Mouse (Mus musculus): ENCODE data around the gene Sestd1. TPM values are rescaled to one million over a fixed set of nuclear protein-coding genes. Genes with fewer than 3 reads are reported as not detected.

Gene Sestd1
- polyA plus RNA-seq, 1 experiment = 12.1 TPM

DNA sequence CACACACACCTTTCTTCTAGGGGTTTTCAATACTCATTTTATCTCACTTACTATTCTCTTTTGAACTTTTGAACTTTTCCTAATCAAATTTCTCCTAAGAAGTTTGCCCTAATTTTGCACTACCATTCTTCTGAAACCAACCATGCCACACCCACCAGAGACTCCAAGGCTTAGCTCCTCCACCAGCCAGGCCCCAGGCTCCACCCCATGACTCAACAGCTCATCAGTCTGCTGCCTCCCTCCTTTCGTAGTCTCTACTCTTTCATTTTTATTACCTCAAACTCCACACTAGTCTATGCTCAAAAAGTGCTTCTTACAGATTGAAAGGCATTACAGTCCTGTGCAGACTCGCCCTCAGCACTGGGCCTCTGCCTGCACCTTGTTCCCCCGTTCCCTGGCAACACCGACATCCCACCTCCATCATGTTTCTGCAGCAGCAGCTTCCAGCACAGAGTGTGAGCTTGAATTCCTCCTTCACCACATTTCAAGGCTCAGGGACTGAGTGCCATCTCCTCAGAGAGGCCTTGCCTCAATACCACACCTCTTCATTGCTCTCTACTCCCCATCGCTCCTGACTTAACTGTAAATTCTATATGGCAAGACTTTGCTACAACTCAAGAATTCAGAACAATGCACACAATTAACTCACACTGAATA lies 79.3 kb downstream of the Sestd1 start:
- no peak overlapping the region for H3K4me3 ChIP-seq (replicated peaks; ENCODE audit: extremely low read depth, low read depth, low read length)
- TF ChIP-seq CTCF (IDR thresholded peaks at IDR 0.05; ENCODE audit: insufficient read depth, low read length) = no peak
- no peak for TF ChIP-seq POLR2A (IDR thresholded peaks at IDR 0.05; ENCODE audit: borderline replicate concordance, extremely low read depth, low read depth, low read length)
- 78% methylated on average over 5 of the region's 5 CpGs for WGBS
- DNase-seq = no peak
- H3K4me1 ChIP-seq (ENCODE audit: control insufficient read depth, insufficient read depth, low read length) = peaks cover 2% of the 10 kb centered on the region; the same call in 1 of the 2 replicates

DNA sequence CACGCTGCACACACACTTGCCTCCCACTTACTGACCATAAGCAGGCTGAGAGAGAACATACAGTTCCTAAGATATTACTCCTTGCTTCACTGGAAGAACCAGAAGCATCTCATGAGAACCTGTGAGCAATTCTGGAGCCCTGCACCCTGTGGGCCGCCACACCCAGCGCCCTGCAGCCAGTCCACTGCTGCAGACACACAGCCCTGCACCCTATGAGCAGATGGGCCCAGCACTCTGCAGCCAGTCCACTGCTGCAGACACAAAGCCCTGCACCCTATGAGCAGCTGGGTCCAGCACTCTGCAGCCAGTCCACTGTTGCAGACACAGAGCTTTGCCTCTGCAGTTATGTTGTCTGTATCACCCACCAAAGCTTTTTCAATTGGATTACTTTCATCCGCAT lies 80.0 kb downstream of the Sestd1 start:
- 81% methylated on average over 4 of the region's 4 CpGs for WGBS
- no peak overlapping the region for H3K4me3 ChIP-seq (replicated peaks; ENCODE audit: extremely low read depth, low read depth, low read length)
- TF ChIP-seq POLR2A (IDR thresholded peaks at IDR 0.05; ENCODE audit: borderline replicate concordance, extremely low read depth, low read depth, low read length) (no peak), CTCF (IDR thresholded peaks at IDR 0.05; ENCODE audit: insufficient read depth, low read length) (no peak)
- peaks cover 2% of the 10 kb centered on the region; the same call in 1 of the 2 replicates for H3K4me1 ChIP-seq (ENCODE audit: control insufficient read depth, insufficient read depth, low read length)
- no peak for DNase-seq

DNA sequence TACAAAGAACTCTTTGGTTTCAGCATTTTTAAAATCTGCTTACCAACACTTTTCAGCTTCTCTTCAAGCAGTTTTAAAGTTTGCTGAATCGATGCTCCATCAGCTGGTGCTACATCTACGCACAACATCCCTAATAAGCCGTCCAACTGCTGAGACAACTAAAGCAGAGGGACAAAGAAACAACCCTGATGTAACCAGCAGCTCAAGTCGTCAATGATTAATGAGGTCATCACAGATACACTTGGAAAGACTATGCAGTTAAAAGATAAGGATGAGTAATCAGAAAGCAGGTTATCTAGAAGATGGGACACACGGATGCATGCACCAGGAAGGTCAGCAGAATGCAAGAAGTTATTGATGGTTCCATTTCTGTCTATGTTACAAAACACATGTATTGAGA lies 82.1 kb downstream of the Sestd1 start:
- 67% methylated on average over 5 of the region's 5 CpGs for WGBS

DNA sequence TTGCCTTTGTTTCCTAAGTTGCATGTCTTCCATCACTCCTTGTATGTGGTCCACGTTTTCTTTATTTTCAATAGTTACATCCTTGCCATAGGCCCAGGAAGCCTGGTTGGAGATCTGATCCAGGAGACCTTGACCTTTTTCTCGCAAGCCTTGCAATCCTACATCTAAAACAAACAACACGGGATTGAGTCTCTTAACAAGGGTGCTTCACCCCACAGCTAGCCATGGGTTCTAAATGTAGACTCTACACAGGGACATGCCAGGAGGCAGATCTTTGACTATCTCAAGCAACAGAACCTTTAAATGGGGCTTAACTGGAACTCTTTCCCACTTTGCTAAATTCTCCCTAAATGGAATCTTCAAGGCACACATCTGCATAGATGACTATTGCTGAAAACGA lies 83.6 kb downstream of the Sestd1 start:
- no peak for TF ChIP-seq CTCF (IDR thresholded peaks at IDR 0.05; ENCODE audit: insufficient read depth, low read length)
- TF ChIP-seq POLR2A (IDR thresholded peaks at IDR 0.05; ENCODE audit: borderline replicate concordance, extremely low read depth, low read depth, low read length) = no peak
- Histone ChIP-seq H3K4me3 (replicated peaks; ENCODE audit: extremely low read depth, low read depth, low read length) (no peak overlapping the region), H3K4me1 (ENCODE audit: control insufficient read depth, insufficient read depth, low read length) (peaks cover 2% of the 10 kb centered on the region; the same call in 1 of the 2 replicates)
- no peak for DNase-seq
- 82% methylated on average over 4 of the region's 4 CpGs for WGBS

More for the DNA sequence above, 82.1 kb downstream of the Sestd1 start:
- TF ChIP-seq CTCF (IDR thresholded peaks at IDR 0.05; ENCODE audit: insufficient read depth, low read length) (no peak), POLR2A (IDR thresholded peaks at IDR 0.05; ENCODE audit: borderline replicate concordance, extremely low read depth, low read depth, low read length) (no peak)
- Histone ChIP-seq H3K4me3 (replicated peaks; ENCODE audit: extremely low read depth, low read depth, low read length) (no peak overlapping the region), H3K4me1 (ENCODE audit: control insufficient read depth, insufficient read depth, low read length) (peaks cover 2% of the 10 kb centered on the region; the same call in 1 of the 2 replicates)
- no peak for DNase-seq

DNA sequence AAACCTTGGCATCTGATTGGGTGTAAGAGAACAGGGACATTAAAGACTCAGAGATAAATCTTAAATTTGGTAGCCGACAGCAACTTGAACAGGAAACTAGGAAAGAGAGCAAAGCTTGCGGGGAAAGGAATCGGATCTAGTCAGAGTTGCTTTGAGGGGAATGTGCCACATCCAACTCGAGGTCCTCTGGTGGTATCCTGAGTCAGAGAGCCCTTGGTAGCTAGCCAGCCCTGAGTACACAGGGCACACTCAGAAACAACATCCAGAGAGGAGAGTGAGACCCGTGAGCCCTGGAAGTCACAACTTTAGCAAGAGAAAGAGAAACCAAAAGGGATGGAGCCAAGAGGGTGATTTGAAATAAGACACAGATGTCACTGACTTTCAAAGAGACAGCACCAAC lies 85.3 kb downstream of the Sestd1 start:
- DNase-seq = no peak
- TF ChIP-seq CTCF (IDR thresholded peaks at IDR 0.05; ENCODE audit: insufficient read depth, low read length) (no peak), POLR2A (IDR thresholded peaks at IDR 0.05; ENCODE audit: borderline replicate concordance, extremely low read depth, low read depth, low read length) (no peak)
- 72% methylated on average over 5 of the region's 5 CpGs for WGBS
- no peaks in the 10 kb centered on the region for H3K4me1 ChIP-seq (ENCODE audit: control insufficient read depth, insufficient read depth, low read length)
- H3K4me3 ChIP-seq (replicated peaks; ENCODE audit: extremely low read depth, low read depth, low read length) = peak overlapping the region; percentile 24

DNA sequence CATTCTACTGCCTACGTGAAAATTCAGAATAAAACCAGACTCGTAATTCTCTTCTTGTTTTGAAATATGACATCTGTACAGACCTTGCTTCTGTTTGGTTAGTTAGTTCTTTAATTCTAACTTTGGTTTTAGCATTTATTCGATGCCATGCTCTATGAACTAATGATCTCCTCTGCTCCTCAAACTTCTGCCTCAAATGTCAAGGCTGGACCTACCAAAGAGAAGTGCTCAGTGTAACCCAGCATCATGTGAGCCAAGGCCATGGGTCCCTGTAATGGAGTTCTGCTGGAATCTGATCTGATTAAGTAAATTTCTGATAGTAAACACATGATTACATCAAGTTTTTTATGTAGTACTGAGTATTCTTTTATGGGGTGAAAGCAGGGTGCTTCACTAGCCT lies 88.6 kb downstream of the Sestd1 start:
- DNase-seq = no peak
- Histone ChIP-seq H3K4me1 (ENCODE audit: control insufficient read depth, insufficient read depth, low read length) (no peaks in the 10 kb centered on the region), H3K4me3 (replicated peaks; ENCODE audit: extremely low read depth, low read depth, low read length) (no peak overlapping the region)
- no peak for TF ChIP-seq CTCF (IDR thresholded peaks at IDR 0.05; ENCODE audit: insufficient read depth, low read length)
- TF ChIP-seq POLR2A (IDR thresholded peaks at IDR 0.05; ENCODE audit: borderline replicate concordance, extremely low read depth, low read depth, low read length) = no peak
- 95% methylated on average over 3 of the region's 3 CpGs for WGBS

DNA sequence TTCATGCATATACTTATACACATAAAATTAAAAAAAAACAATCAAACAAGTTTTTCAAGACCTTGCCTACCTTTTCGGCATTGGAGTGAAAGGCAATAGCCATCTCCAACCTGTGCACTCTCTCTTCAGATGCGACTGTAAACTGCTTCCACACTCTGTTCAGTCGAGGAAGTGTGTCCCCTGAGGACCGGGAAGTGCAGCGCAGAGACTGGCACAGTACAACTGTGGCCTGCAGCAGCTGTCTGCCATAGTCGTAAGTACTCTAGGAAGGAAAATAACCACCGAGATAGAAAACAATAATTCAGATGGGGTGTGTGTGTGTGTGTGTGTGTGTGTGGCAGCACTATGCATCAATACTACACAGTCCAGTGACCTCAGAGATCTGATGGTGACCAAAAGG lies 89.5 kb downstream of the Sestd1 start:
- no peak for TF ChIP-seq POLR2A (IDR thresholded peaks at IDR 0.05; ENCODE audit: borderline replicate concordance, extremely low read depth, low read depth, low read length)
- no peak for TF ChIP-seq CTCF (IDR thresholded peaks at IDR 0.05; ENCODE audit: insufficient read depth, low read length)
- DNase-seq = no peak
- Histone ChIP-seq H3K4me3 (replicated peaks; ENCODE audit: extremely low read depth, low read depth, low read length) (no peak overlapping the region), H3K4me1 (ENCODE audit: control insufficient read depth, insufficient read depth, low read length) (no peaks in the 10 kb centered on the region)
- WGBS = 94% methylated on average over 7 of the region's 7 CpGs

DNA sequence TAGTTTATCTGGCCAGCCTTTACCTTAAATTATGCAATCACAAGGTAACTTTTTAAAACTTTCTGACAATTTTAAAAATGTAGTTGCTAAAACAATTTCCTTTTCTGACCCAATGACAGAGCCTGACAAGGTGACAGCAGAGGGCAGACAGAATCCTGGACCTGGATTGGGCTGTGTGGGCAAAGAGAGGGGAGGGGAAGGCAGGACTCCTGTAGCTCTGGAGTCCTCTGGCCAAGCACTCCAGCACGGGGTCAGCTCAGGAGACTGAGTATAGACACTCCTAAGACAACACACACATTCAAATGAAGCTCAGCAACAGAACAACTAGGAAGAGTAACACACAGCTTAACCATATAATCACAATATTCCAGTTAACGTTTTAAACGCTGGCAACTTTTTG lies 90.1 kb downstream of the Sestd1 start:
- 87% methylated on average over 3 of the region's 3 CpGs for WGBS
- no peak for TF ChIP-seq CTCF (IDR thresholded peaks at IDR 0.05; ENCODE audit: insufficient read depth, low read length)
- TF ChIP-seq POLR2A (IDR thresholded peaks at IDR 0.05; ENCODE audit: borderline replicate concordance, extremely low read depth, low read depth, low read length) = no peak
- DNase-seq = no peak
- Histone ChIP-seq H3K4me1 (ENCODE audit: control insufficient read depth, insufficient read depth, low read length) (no peaks in the 10 kb centered on the region), H3K4me3 (replicated peaks; ENCODE audit: extremely low read depth, low read depth, low read length) (no peak overlapping the region)

DNA sequence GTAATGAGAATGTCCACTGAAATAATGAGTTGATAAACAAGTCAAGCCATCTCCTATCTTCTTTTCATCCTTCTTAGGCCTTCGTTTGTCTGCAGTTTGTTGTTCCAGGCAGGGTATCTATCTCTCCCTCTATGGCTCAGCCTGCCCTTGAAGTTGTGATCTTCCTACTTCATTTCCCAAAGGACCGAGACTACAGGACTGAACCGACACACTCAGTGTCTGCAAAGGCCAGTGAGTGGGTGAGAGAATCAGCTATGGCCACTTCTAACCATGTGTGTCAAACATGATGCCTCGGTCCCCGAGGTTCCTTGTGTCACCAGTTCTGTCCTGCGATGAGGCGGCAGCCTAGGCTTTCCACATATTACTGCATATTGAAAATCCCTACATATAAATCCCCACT lies 90.7 kb downstream of the Sestd1 start:
- H3K4me3 ChIP-seq (replicated peaks; ENCODE audit: extremely low read depth, low read depth, low read length) = no peak overlapping the region
- no peaks in the 10 kb centered on the region for H3K4me1 ChIP-seq (ENCODE audit: control insufficient read depth, insufficient read depth, low read length)
- WGBS = 92% methylated on average over 7 of the region's 7 CpGs
- no peak for DNase-seq
- TF ChIP-seq CTCF (IDR thresholded peaks at IDR 0.05; ENCODE audit: insufficient read depth, low read length) (no peak), POLR2A (IDR thresholded peaks at IDR 0.05; ENCODE audit: borderline replicate concordance, extremely low read depth, low read depth, low read length) (no peak)

DNA sequence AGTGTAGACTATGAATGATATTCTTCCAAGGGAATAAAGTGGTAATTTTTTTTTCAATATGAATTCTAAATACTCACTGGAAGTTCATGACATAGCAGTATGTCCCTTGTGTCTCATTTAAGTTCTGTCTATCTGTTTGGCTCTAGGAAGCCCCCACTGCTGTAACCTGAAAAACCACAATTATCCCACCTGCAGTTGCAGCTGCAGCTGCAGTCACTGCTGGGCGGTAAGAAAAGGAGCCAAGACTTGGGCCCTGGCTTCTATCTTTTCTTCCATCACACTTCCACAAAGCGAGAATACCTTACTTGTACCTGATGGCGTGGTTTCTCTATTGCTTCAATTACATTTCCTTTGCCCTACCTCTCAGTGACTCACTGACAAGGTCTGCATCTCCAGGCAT lies 92.9 kb downstream of the Sestd1 start:
- WGBS = 94% methylated on average over 3 of the region's 3 CpGs
- TF ChIP-seq CTCF (IDR thresholded peaks at IDR 0.05; ENCODE audit: insufficient read depth, low read length) = no peak
- TF ChIP-seq POLR2A (IDR thresholded peaks at IDR 0.05; ENCODE audit: borderline replicate concordance, extremely low read depth, low read depth, low read length) = no peak
- Histone ChIP-seq H3K4me1 (ENCODE audit: control insufficient read depth, insufficient read depth, low read length) (no peaks in the 10 kb centered on the region), H3K4me3 (replicated peaks; ENCODE audit: extremely low read depth, low read depth, low read length) (no peak overlapping the region)
- no peak for DNase-seq

Data from lung, adult 2 months (tissue).